Mouse (Mus musculus) c-Kit-negative CD71-positive TER-119-positive erythroid progenitor cells, embryonic 14.5 days (primary cell): ENCODE measurements around the gene Popdc3.
"Not testable (repeated sequence)": the region's sequence is repeated elsewhere in the genome, so short reads cannot be mapped to it uniquely, and the experiment has no call there.

Source experiments
- DNase-seq: peaks from one replicate; pipeline ENCODE4 v3.0.0-alpha.2; 2013; ENCODE audit warnings: low read depth, low spot score

Gene Popdc3

GRCm38 (mm10) chr10:45194531-45194930 lies 16.6 kb downstream of the Popdc3 start:
- no peak for DNase-seq

GRCm38 (mm10) chr10:45204582-45204981 lies 26.7 kb downstream of the Popdc3 start:
- DNase-seq: no peak

- DNase-seq: no peak
Measured at GRCm38 (mm10) chr10:45210201-45210600, 32.3 kb downstream of the Popdc3 start.

- no peak for DNase-seq
Measured at GRCm38 (mm10) chr10:45216676-45217075, 38.8 kb downstream of the Popdc3 start.

- no peak for DNase-seq
Measured at GRCm38 (mm10) chr10:45229954-45230353, 52.1 kb downstream of the Popdc3 start.

GRCm38 (mm10) chr10:45233351-45233750 lies 55.5 kb downstream of the Popdc3 start:
- no peak for DNase-seq

GRCm38 (mm10) chr10:45236304-45236703 lies 58.4 kb downstream of the Popdc3 start:
- no peak for DNase-seq

GRCm38 (mm10) chr10:45237492-45237891 lies 59.6 kb downstream of the Popdc3 start:
- DNase-seq: no peak

- DNase-seq: no peak
Measured at GRCm38 (mm10) chr10:45260477-45260876, 82.6 kb downstream of the Popdc3 start.

- no peak for DNase-seq
Measured at GRCm38 (mm10) chr10:45262126-45262525, 84.2 kb downstream of the Popdc3 start.

- no peak for DNase-seq
Measured at GRCm38 (mm10) chr10:45276499-45276898, 98.6 kb downstream of the Popdc3 start.

GRCm38 (mm10) chr10:45276995-45277394 lies 99.1 kb downstream of the Popdc3 start:
- DNase-seq: no peak

- DNase-seq: no peak
Measured at GRCm38 (mm10) chr10:45285651-45286050, 107.8 kb downstream of the Popdc3 start.

GRCm38 (mm10) chr10:45288351-45288750 lies 110.5 kb downstream of the Popdc3 start:
- DNase-seq: no peak

GRCm38 (mm10) chr10:45289218-45290105 lies 111.6 kb downstream of the Popdc3 start:
- DNase-seq: no peak

GRCm38 (mm10) chr10:45290618-45291017 lies 112.7 kb downstream of the Popdc3 start:
- DNase-seq: no peak

GRCm38 (mm10) chr10:45292159-45292558 lies 114.3 kb downstream of the Popdc3 start:
- not testable (repeated sequence) for DNase-seq

- no peak for DNase-seq
Measured at GRCm38 (mm10) chr10:45295093-45295492, 117.2 kb downstream of the Popdc3 start.

- DNase-seq: no peak
Measured at GRCm38 (mm10) chr10:45298503-45298902, 120.6 kb downstream of the Popdc3 start.

- no peak for DNase-seq
Measured at GRCm38 (mm10) chr10:45299509-45299908, 121.6 kb downstream of the Popdc3 start.

GRCm38 (mm10) chr10:45303315-45304036 lies 125.6 kb downstream of the Popdc3 start:
- no peak for DNase-seq

- DNase-seq: no peak
Measured at GRCm38 (mm10) chr10:45305173-45305572, 127.3 kb downstream of the Popdc3 start.

- DNase-seq: no peak
Measured at GRCm38 (mm10) chr10:45311129-45311528, 133.2 kb downstream of the Popdc3 start.
